Mouse (Mus musculus) cerebellum, postnatal 4 days (tissue): ENCODE measurements around the gene Gm6793.

ENCODE experiments used
- DNase-seq, 2 experiments: peaks; one replicate each; pipeline ENCODE4 v3.0.0; 2022; ENCODE audit warnings: low spot score in 2 of 2, mixed read lengths in 1 of 2

Gm6793 gene

DNA sequence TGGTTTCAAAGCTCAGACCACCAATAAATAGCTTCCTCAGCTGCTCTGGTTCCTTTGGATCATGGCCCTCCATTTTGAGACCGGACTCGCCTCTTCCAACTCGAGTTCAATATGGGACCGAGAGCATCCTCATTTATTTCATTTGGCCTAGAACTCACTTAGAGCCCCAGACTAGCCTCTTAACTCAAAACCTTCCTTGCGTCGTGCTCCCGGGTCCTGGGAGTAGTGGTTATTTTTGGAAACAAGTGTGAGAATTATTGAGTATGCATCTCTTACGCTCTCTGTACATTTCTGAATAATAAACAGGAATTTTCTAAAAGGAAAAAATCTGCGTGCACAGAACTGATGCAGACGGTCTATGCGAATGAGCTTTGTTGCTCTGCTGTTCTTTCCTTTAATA, at the start of gene Gm6793:
Gm6793 (minus strand) TSS at position 101 of the 400 bp plus-strand sequence.
- DNase-seq: no peak

GRCm38 (mm10) chr8:112061372-112061771, 46.5 kb upstream of the Gm6793 start:
- peak in 1 of 2 experiments; percentile 30 for DNase-seq

DNA sequence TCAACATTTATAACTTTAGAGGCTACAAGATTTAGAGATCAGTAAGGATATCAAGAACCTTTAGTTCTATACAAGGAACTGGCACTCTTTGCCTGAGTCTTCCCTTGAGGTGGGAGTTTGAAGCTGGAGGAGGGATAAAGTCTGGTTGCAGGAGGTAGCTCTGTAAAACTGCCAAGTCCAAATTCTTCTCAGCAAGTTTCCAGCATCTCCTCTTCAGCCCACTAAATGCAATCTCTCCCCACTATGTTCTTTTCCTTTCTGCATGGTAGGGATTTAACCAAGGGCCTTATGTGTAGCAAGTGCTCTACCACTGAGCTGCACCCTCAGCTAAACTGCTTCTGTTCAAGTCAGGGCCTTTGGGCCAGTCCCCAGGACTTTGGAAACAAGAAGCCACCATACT, 39.6 kb upstream of the Gm6793 start:
- no peak for DNase-seq

DNA sequence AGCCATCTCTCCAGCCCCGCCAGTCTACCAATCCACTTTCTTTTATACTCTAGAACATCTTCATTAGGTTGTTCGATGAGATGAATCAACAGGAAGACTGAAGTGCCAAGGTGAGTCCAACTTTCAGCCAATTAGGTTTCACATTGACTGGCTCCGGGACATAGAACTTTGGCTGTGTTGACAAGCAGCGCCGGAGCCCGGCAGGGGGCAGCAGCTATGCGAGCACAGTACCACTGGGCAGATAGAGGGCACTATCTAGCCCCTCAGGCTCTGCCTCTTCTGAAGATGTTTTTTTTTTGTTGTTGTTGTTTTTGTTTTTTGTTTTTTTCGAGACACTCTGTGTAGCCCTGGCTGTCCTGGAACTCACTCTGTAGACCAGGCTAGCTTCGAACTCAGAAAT, 36.7 kb upstream of the Gm6793 start:
- DNase-seq: no peak

- DNase-seq: no peak
Measured at GRCm38 (mm10) chr8:112049984-112050383, 35.1 kb upstream of the Gm6793 start.

DNA sequence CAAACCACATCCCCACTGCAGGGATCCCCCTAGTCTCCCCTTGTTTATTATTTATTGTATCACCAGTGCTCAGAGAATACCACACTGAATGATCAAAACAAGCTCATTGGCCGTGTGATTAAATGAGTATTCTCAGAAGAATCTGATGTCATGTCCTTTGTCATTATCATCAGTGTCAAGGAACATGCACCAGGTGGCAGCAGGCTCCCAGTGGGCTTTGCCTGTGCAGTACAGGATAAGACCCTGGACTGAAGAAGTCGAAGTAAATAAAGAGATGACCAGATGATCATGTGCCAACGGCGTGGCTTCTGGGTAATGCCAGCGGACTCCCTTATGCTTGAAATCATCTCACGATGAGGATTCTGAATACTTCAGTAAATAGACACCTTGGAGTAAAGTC, 33.5 kb upstream of the Gm6793 start:
- no peak for DNase-seq

DNA sequence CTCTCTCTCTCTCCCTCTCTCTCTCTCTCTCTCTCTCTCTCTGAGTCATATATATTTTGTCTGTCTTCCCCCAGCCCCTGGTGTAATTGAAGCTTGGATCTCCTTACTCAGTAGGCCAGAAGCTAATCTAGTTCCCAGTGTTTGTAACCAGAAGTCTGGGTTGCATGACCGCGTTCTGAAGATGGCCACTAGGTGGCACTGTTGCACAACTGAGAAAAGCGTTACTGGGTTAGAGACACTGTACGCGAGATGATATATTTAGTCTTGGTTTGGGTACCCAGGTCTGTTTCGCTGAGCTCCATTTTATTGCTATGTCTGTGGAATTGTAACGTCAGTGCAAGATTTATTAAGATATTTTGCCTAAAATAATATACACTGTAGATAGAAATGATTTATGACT, 31.1 kb upstream of the Gm6793 start:
- DNase-seq: peak; percentile 80 to 92

DNA sequence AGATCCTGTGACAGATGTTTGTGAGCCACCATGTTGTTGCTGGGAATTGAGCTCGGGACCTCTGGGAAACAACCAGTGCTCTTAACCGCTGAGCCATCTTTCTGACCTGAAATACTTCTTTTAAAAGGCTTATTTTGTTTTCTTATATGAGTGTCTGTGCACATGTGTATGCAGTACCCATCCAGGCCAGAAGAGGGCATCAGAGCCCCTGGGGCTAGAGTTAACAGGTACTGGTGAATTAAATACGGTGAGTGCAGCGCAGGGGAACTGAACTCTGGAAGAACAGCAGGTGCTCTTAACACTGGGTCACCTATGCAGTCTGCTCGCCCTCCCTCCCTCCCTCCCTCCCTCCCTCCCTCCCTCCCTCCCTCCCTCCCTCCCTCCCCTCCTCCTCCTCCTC, 30.3 kb upstream of the Gm6793 start:
- no peak for DNase-seq

DNA sequence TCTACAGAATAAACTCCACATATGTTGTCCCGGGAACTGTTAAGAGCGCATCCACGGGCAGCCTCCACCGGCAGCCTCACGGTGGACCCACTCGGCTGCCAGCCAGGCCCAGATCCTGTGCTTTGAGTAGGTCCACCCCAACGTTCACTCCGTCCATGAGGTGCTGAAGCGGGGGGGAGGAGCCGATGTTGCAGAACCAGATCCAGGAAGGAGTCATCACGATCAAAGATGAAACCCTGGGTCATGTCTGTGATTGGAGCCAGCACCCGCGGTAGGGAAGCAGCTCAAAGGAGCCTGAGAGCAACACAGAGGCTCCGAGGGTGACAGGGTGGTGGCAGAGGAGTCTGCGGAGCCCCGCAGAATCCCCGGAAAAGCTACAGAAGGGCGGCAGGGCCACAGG, 22.7 kb upstream of the Gm6793 start:
- no peak for DNase-seq

DNA sequence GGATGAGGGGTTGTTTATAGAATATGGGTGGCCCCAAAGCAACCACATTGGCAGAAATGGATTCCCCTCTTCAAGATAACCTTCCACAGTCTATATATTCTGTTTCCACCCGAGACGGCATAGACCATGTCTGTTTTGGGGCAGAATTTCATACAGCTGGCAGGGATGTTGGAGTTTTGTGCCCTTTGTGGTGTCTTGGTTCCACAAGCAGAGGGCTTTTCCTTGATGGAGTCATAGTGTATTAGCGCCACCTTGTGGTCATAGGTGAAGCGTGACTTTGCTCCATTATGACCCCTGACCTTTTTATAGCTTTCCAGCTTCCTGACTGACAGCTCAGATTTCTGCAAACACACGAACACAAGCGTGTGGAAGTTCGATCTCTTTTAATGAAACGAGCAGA, 19.8 kb upstream of the Gm6793 start:
- DNase-seq: peak in 1 of 2 experiments; percentile 11

GRCm38 (mm10) chr8:112033071-112033470, 18.2 kb upstream of the Gm6793 start:
- no peak for DNase-seq

DNA sequence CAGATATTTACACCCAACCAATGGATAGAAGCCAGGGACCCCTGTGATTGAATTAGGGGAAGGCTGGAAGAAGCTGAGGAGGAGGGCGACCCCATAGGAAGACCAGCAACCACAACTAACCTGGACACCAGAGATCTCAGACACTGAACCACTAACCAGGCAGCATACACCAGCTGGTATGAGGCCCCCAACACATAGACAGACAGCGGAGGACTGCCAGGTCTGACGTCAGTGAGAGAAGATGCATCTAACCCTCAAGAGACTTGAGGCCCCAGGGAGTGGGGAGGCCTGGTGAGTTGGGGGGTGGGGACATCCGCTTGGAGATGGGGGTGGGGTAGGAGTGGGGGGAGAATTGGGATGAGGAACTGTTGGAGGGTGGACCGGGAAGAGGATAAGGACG, 15.8 kb upstream of the Gm6793 start:
- DNase-seq: no peak

GRCm38 (mm10) chr8:112029455-112029854, 14.6 kb upstream of the Gm6793 start:
- DNase-seq: no peak

- peak in 1 of 2 experiments; percentile 23 for DNase-seq
Measured at GRCm38 (mm10) chr8:112011816-112012242, 3.0 kb downstream of the Gm6793 start.

- peak; percentile 82 to 90 for DNase-seq
Measured at GRCm38 (mm10) chr8:112010997-112011815, 3.6 kb downstream of the Gm6793 start, which contains the start of the genes Kars and Terf2ip. Gene Kars, minus strand, starts transcription at chr8:112011323. Gene Terf2ip, plus strand, starts transcription at chr8:112011398.

DNA sequence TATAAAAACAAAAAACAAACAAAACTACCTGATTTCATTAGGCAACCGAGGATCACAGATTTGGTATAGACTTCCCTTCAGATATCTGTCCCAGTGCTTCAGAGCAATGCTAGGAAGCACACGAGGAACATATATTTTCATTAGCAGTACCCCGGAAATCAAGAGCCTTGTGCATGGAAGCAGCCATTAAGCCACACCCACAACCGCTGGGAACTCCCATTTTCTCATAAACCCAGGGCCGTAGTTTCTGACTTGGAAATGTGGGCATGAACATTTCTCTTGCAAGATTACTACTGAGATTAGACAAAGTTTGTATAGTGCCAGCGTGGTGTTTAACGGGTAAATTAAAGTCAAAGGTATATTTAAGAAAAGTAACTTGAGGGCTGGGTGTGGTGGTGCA, 5.3 kb downstream of the Gm6793 start:
- DNase-seq: no peak

- no peak for DNase-seq
Measured at GRCm38 (mm10) chr8:112007669-112008068, 7.2 kb downstream of the Gm6793 start.

GRCm38 (mm10) chr8:112005601-112006000, 9.2 kb downstream of the Gm6793 start:
- no peak for DNase-seq

DNA sequence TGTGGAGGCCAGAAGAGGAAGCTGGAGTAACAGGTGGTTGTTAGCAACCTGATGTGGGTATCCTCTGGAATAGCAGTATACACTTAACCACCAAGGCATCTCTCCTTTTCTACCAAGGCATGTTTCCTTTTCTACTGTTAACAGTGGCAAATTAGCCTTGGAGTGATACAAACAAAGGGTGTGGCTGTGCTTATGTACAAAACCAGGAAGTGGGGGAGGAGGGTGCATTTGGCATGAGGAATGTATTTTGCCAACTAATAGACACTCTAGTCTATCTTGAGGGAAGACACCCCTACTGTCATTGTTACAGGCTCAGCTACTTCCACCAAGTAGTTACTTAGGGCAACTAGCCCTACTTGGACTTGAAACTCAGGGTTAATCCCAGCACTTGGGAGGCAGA, 10.1 kb downstream of the Gm6793 start:
- no peak for DNase-seq

- no peak for DNase-seq
Measured at GRCm38 (mm10) chr8:111992703-111993039, 22.2 kb downstream of the Gm6793 start.

GRCm38 (mm10) chr8:111992013-111992702, 22.7 kb downstream of the Gm6793 start, which contains the start of gene Adat1:
Gene Adat1, minus strand, starts transcription at chr8:111992302.
- DNase-seq: peak; percentile 66 to 77

GRCm38 (mm10) chr8:111991278-111991677, 23.6 kb downstream of the Gm6793 start:
- no peak for DNase-seq

DNA sequence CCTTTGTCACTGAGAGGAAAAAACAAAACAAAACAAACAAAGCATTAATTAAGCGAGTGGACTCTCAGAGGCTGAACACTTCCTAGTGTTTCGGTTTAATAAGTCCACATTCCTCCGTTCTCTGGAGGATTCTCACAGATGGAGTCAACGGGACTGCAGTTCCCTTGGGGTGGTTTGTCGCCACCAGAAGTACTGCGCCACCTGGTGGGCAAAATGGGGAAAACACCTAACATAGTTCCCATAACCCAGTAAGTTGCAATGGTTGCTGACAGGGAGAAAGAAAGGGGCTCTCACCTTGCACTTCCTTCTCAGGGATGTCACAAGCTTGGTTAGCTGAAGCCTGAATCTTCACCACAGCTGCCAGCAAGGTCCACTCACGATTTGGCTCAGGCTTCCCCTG, 24.9 kb downstream of the Gm6793 start:
- DNase-seq: peak; percentile 55 to 79
